Mouse (Mus musculus): ENCODE measurements around the gene Mrps25.

The Mrps25 gene

GRCm38 (mm10) chr6:92124547-92124946 is 59.3 kb downstream of the Mrps25 start:
- no peak for DNase-seq

Measured in cerebellum, postnatal 25 days (tissue).